Mouse (Mus musculus) ES-Bruce4 (cell line): Measurements from ENCODE around the gene Acp7. TPM values are rescaled to one million over a fixed set of nuclear protein-coding genes. Genes with fewer than 3 reads are reported as not detected.

Experiments
- H3K27ac ChIP-seq: 2 replicates; pipeline ENCODE4 v1.5.1; 2012; ENCODE audit warnings: low read length, inconsistent platforms; ENCODE audit not compliant: insufficient read depth
- H3K27me3 ChIP-seq: 2 replicates; pipeline ENCODE4 v1.6.1; 2012; ENCODE audit warnings: mild to moderate bottlenecking, low read length, inconsistent platforms; ENCODE audit not compliant: control insufficient read depth, poor library complexity, insufficient read depth, severe bottlenecking
- H3K36me3 ChIP-seq: 2 replicates; pipeline ENCODE4 v1.6.1; 2012; ENCODE audit warnings: inconsistent platforms, mild to moderate bottlenecking, low read length, moderate library complexity; ENCODE audit not compliant: control insufficient read depth, poor library complexity, insufficient read depth, severe bottlenecking
- H3K4me1 ChIP-seq: one replicate; pipeline ENCODE4 v1.8.1; 2011; ENCODE audit warnings: low read length; ENCODE audit not compliant: control insufficient read depth, insufficient read depth
- H3K4me3 ChIP-seq: 2 replicates; pipeline ENCODE4 v1.5.1; 2011; ENCODE audit warnings: low read depth, mild to moderate bottlenecking, low read length
- H3K9ac ChIP-seq: 2 replicates; pipeline ENCODE4 v1.6.1; 2012; ENCODE audit warnings: low read depth, mild to moderate bottlenecking, inconsistent platforms; ENCODE audit not compliant: poor library complexity, severe bottlenecking
- H3K9me3 ChIP-seq: replicated peaks from 2 replicates; pipeline ENCODE4 v1.6.1; 2012; ENCODE audit warnings: mild to moderate bottlenecking, low read length, inconsistent platforms; ENCODE audit not compliant: control insufficient read depth, poor library complexity, insufficient read depth, severe bottlenecking
- CTCF ChIP-seq: IDR thresholded peaks from one replicate; pipeline ENCODE4 v1.8.1; 2011; ENCODE audit warnings: low read depth, low read length
- EP300 ChIP-seq: IDR thresholded peaks from 2 replicates; pipeline ENCODE4 v1.6.1; 2011; ENCODE audit warnings: low read depth, low read length; ENCODE audit not compliant: insufficient read depth
- POLR2A ChIP-seq: IDR thresholded peaks from one replicate; pipeline ENCODE4 v1.8.1; 2011; ENCODE audit warnings: low read length; ENCODE audit not compliant: insufficient read depth
- polyA plus RNA-seq: library from polyadenylated mRNA; stranded (reverse); fragments of >200 nt; gene quantifications from 2 replicates; pipeline ENCODE4 v1.2.4, GENCODE M21; 2011; ENCODE audit warnings: low read depth; ENCODE audit not compliant: missing spikeins, insufficient read depth, insufficient read length

Gene Acp7
- polyA plus RNA-seq, 1 experiment, result 1.8 TPM

- Histone ChIP-seq H3K36me3 (peaks cover 17% of the 10 kb centered on the region), H3K9ac (no peak overlapping the region), H3K9me3 (no peaks in the 10 kb centered on the region), H3K4me1 (peaks cover 4% of the 10 kb centered on the region), H3K27me3 (no peaks in the 10 kb centered on the region), H3K4me3 (no peak overlapping the region), H3K27ac (no peak overlapping the region)
- TF ChIP-seq EP300 (no peak), CTCF (no peak), POLR2A (no peak)
These were observed 70.3 kb downstream of the Acp7 start for GRCm38 (mm10) chr7:28560856-28561255.

- Histone ChIP-seq H3K4me3 (no peak overlapping the region), H3K9me3 (no peaks in the 10 kb centered on the region), H3K36me3 (peaks cover 3% of the 10 kb centered on the region; the same call in 1 of the 2 replicates), H3K27me3 (no peaks in the 10 kb centered on the region), H3K4me1 (peaks cover 6% of the 10 kb centered on the region), H3K9ac (no peak overlapping the region), H3K27ac (no peak overlapping the region; the same call in 1 of the 2 replicates)
- TF ChIP-seq EP300 (no peak), CTCF (no peak), POLR2A (no peak)
These were observed 72.6 kb downstream of the Acp7 start for GRCm38 (mm10) chr7:28558486-28558885.

DNA sequence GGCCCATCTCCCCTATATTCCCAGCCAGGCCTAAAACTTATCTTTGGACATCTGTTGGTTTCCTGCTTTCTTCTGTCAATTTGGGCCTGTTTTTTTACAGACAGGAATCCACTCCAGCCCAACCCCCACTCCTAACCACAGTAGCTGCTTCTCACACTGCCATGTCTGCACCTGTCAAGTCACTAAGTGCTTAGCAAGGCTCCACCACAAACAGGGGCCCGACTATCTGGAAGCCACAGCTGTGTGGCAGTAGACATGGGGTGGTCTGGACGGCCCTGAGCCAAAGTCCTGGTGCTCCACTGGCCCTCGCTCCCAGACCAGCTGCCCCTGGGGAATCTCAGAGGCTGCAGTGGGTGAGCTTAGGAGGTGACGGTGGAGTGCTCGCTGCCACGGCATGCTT lies 73.4 kb downstream of the Acp7 start:
- Histone ChIP-seq H3K36me3 (peaks cover 3% of the 10 kb centered on the region; the same call in 1 of the 2 replicates), H3K27me3 (no peaks in the 10 kb centered on the region), H3K27ac (no peak overlapping the region), H3K4me3 (no peak overlapping the region), H3K9ac (no peak overlapping the region), H3K4me1 (peaks cover 6% of the 10 kb centered on the region), H3K9me3 (no peaks in the 10 kb centered on the region)
- TF ChIP-seq POLR2A, result no peak

Other genes starting within 250 kb of the Acp7 start
- 16.6 and 18.1 TPM in 2 replicates for gene Med29, start 238.6 kb downstream of the Acp7 start, polyA plus RNA-seq
- gene Paf1, start 238.4 kb downstream of the Acp7 start, polyA plus RNA-seq, result 88.7 and 96.2 TPM in 2 replicates
- gene Gmfg, start 193.9 kb downstream of the Acp7 start, polyA plus RNA-seq, result 37.6 and 45.2 TPM in 2 replicates
- gene Lrfn1, start 179.4 kb downstream of the Acp7 start, polyA plus RNA-seq, result 14.6 and 21.9 TPM in 2 replicates
- not detected in 2 replicates for gene Ifnl2, start 120.9 kb downstream of the Acp7 start, polyA plus RNA-seq
- gene Ifnl3, start 108.5 kb downstream of the Acp7 start, polyA plus RNA-seq, result not detected in 2 replicates
- not detected in 2 replicates for gene Sycn, start 90.4 kb downstream of the Acp7 start, polyA plus RNA-seq
- 4.5 and 6.4 TPM in 2 replicates for gene Nccrp1, start 84.1 kb downstream of the Acp7 start, polyA plus RNA-seq
- gene Samd4b, start 33.2 kb downstream of the Acp7 start, polyA plus RNA-seq, result 86.0 and 94.1 TPM in 2 replicates
- 64.4 and 75.1 TPM in 2 replicates for gene Pak4, start 33.1 kb downstream of the Acp7 start, polyA plus RNA-seq
- 5.2 and 9.6 TPM in 2 replicates for gene Fbxo27, start 61.5 kb upstream of the Acp7 start, polyA plus RNA-seq
- 6.7 and 7.0 TPM in 2 replicates for gene Fbxo17, start 85.5 kb upstream of the Acp7 start, polyA plus RNA-seq
- 53.5 and 60.9 TPM in 2 replicates for gene Mrps12, start 110.5 kb upstream of the Acp7 start, polyA plus RNA-seq
- gene Sars2, start 110.7 kb upstream of the Acp7 start, polyA plus RNA-seq, result 22.4 and 22.5 TPM in 2 replicates
- not detected in 2 replicates for gene Ccer2, start 124.8 kb upstream of the Acp7 start, polyA plus RNA-seq
- 28.1 and 30.5 TPM in 2 replicates for gene Sirt2, start 135.4 kb upstream of the Acp7 start, polyA plus RNA-seq
- 23.8 and 27.9 TPM in 2 replicates for gene Nfkbib, start 136.2 kb upstream of the Acp7 start, polyA plus RNA-seq
- 24.6 and 28.0 TPM in 2 replicates for gene Rinl, start 157.6 kb upstream of the Acp7 start, polyA plus RNA-seq
- 633 and 662 TPM in 2 replicates for gene Hnrnpl, start 177.2 kb upstream of the Acp7 start, polyA plus RNA-seq
- 41.3 and 53.0 TPM in 2 replicates for gene Ech1, start 193.9 kb upstream of the Acp7 start, polyA plus RNA-seq
- 1.9 and 2.4 TPM in 2 replicates for gene Lgals4, start 202.5 kb upstream of the Acp7 start, polyA plus RNA-seq
- not detected in 2 replicates for gene Lgals7, start 232.5 kb upstream of the Acp7 start, polyA plus RNA-seq